Mouse (Mus musculus): Measurements from ENCODE around the gene Serpinb6b. TPM values are rescaled to one million over a fixed set of nuclear protein-coding genes. Genes with fewer than 3 reads are reported as not detected.
"Not testable (repeated sequence)": the region's sequence is repeated elsewhere in the genome, so short reads cannot be mapped to it uniquely, and the experiment has no call there.

The Serpinb6b gene
- polyA plus RNA-seq, 1 experiment = 1.6 TPM

GRCm38 (mm10) chr13:32956537-32956936 lies 8.5 kb upstream of the Serpinb6b start:
- H3K27me3 ChIP-seq (ENCODE audit: control insufficient read depth, insufficient read depth, low read length) = no peaks in the 10 kb centered on the region
- no peak overlapping the region for H3K4me3 ChIP-seq (replicated peaks; ENCODE audit: insufficient read depth, low read depth, low read length)
- H3K27ac ChIP-seq (ENCODE audit: insufficient read depth, low read length) = no peak overlapping the region
- H3K4me1 ChIP-seq (ENCODE audit: control insufficient read depth, insufficient read depth, low read length) = no peaks in the 10 kb centered on the region
- 64% methylated on average over 4 of the region's 4 CpGs for WGBS
- no peak for TF ChIP-seq CTCF (IDR thresholded peaks at IDR 0.05; ENCODE audit: borderline replicate concordance, insufficient read depth, low read depth, low read length)
- TF ChIP-seq POLR2A (IDR thresholded peaks at IDR 0.05; ENCODE audit: borderline replicate concordance, insufficient read depth, low read length) = no peak
- DNase-seq = no peak

GRCm38 (mm10) chr13:32957917-32958316 lies 7.1 kb upstream of the Serpinb6b start:
- no peaks in the 10 kb centered on the region for H3K27me3 ChIP-seq (ENCODE audit: control insufficient read depth, insufficient read depth, low read length)
- H3K4me3 ChIP-seq (replicated peaks; ENCODE audit: insufficient read depth, low read depth, low read length) = no peak overlapping the region
- no peaks in the 10 kb centered on the region for H3K4me1 ChIP-seq (ENCODE audit: control insufficient read depth, insufficient read depth, low read length)
- no peak for TF ChIP-seq POLR2A (IDR thresholded peaks at IDR 0.05; ENCODE audit: borderline replicate concordance, insufficient read depth, low read length)
- no peak overlapping the region for H3K27ac ChIP-seq (ENCODE audit: insufficient read depth, low read length)
- DNase-seq = no peak
- 78% methylated on average over 4 of the region's 4 CpGs for WGBS

DNA sequence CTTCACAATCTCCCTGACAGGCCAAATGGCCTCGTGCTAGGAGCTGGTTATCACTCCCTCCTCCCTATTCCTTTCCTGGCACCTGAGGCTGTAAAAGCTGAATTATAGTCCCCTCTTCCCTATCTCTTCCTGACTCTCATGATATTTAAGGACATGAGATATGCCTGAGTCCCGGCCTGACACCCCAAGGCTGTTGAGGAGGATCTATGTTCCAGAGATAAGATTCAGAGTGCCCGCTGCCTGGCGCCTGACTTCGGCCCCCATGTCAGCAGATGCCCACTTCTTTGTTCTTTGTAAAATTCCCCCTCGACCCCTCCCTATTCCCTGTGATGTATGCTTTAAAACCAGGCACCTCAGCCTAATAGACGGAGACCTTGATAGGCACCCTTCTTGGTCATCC lies 6.5 kb upstream of the Serpinb6b start:
- not testable (repeated sequence) for H3K27me3 ChIP-seq (ENCODE audit: control insufficient read depth, insufficient read depth, low read length); H3K4me1 ChIP-seq (ENCODE audit: control insufficient read depth, insufficient read depth, low read length); H3K27ac ChIP-seq (ENCODE audit: insufficient read depth, low read length); DNase-seq; H3K4me3 ChIP-seq (replicated peaks; ENCODE audit: insufficient read depth, low read depth, low read length)
- WGBS = 87% methylated on average over 7 of the region's 7 CpGs

DNA sequence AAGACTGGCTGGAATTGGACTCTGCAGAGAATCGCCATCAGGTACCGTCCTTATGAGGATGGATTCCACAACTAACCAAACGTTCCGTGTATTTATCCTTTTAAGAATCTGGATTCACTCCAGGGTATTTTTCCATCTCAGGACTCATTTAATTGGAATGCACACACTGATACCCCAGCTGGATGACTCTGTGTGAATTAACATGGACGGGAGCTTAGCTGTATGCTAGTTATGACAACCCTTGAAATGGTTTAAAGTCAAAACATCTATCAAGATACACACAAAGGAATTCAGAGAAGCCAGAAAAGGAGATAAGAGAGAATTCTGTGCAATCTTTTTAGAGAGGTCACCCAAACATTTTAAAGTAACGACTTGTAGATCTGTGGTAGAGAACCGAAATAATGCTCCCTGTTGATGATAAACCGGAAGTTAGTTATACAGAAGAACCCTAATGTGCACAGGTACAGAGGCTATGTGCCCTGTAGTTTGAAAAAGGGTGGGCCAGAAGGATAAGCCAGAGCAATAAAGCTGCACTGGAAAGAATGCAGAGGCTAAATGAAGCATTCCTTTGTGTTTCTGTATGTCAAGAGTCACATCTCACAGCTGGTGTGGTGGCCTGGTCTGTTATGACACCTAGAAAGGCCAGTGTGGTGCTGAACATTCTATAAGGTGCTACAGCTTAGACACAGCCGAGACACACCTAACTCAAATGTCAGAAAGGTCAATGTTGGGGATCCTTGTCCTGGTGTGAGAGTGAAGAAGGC lies 837 bp upstream of the Serpinb6b start:
- H3K4me3 ChIP-seq (replicated peaks; ENCODE audit: insufficient read depth, low read depth, low read length) = no peak overlapping the region
- no peak for DNase-seq

DNA sequence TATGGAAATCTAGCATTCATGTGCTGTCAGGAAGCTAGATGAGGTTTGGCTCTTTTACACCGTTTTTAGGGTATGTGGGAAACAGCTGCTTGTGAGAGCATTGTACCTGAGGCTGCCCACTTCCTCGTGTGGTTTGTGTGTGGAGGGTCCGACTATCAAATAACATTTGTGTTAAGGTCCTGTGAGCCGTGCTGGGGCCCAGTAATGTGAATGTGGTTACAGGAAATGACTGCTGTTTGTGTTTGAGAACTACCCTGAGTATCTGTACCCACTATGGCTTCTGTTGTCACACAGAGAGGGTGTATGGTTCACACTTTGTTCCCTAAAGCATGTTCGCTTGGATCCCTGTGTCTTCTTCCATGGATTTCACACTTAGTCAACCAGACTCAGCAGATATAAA lies 1.1 kb downstream of the Serpinb6b start:
- 78% methylated on average over 5 of the region's 5 CpGs for WGBS

More for the DNA sequence above, 837 bp upstream of the Serpinb6b start:
- TF ChIP-seq CTCF (IDR thresholded peaks at IDR 0.05; ENCODE audit: borderline replicate concordance, insufficient read depth, low read depth, low read length) (no peak), POLR2A (IDR thresholded peaks at IDR 0.05; ENCODE audit: borderline replicate concordance, insufficient read depth, low read length) (no peak)
- no peak overlapping the region for H3K27ac ChIP-seq (ENCODE audit: insufficient read depth, low read length)
- H3K27me3 ChIP-seq (ENCODE audit: control insufficient read depth, insufficient read depth, low read length) = no peaks in the 10 kb centered on the region
- H3K4me1 ChIP-seq (ENCODE audit: control insufficient read depth, insufficient read depth, low read length) = no peaks in the 10 kb centered on the region
- WGBS = 70% methylated on average over 9 of the region's 9 CpGs

GRCm38 (mm10) chr13:32967233-32967632 lies 2.2 kb downstream of the Serpinb6b start:
- no peak for TF ChIP-seq POLR2A (IDR thresholded peaks at IDR 0.05; ENCODE audit: borderline replicate concordance, insufficient read depth, low read length)
- TF ChIP-seq CTCF (IDR thresholded peaks at IDR 0.05; ENCODE audit: borderline replicate concordance, insufficient read depth, low read depth, low read length) = no peak
- DNase-seq = no peak
- no peaks in the 10 kb centered on the region for H3K4me1 ChIP-seq (ENCODE audit: control insufficient read depth, insufficient read depth, low read length)
- H3K27me3 ChIP-seq (ENCODE audit: control insufficient read depth, insufficient read depth, low read length) = no peaks in the 10 kb centered on the region
- no peak overlapping the region for H3K27ac ChIP-seq (ENCODE audit: insufficient read depth, low read length)
- H3K4me3 ChIP-seq (replicated peaks; ENCODE audit: insufficient read depth, low read depth, low read length) = no peak overlapping the region

More for the DNA sequence above, 1.1 kb downstream of the Serpinb6b start:
- Histone ChIP-seq H3K4me1 (ENCODE audit: control insufficient read depth, insufficient read depth, low read length) (no peaks in the 10 kb centered on the region), H3K27ac (ENCODE audit: insufficient read depth, low read length) (no peak overlapping the region), H3K27me3 (ENCODE audit: control insufficient read depth, insufficient read depth, low read length) (no peaks in the 10 kb centered on the region), H3K4me3 (replicated peaks; ENCODE audit: insufficient read depth, low read depth, low read length) (no peak overlapping the region)
- no peak for TF ChIP-seq CTCF (IDR thresholded peaks at IDR 0.05; ENCODE audit: borderline replicate concordance, insufficient read depth, low read depth, low read length)
- no peak for TF ChIP-seq POLR2A (IDR thresholded peaks at IDR 0.05; ENCODE audit: borderline replicate concordance, insufficient read depth, low read length)
- DNase-seq = no peak

GRCm38 (mm10) chr13:32968353-32968984 lies 3.5 kb downstream of the Serpinb6b start:
- Histone ChIP-seq H3K27me3 (ENCODE audit: control insufficient read depth, insufficient read depth, low read length) (no peaks in the 10 kb centered on the region), H3K4me1 (ENCODE audit: control insufficient read depth, insufficient read depth, low read length) (no peaks in the 10 kb centered on the region), H3K27ac (ENCODE audit: insufficient read depth, low read length) (no peak overlapping the region), H3K4me3 (replicated peaks; ENCODE audit: insufficient read depth, low read depth, low read length) (no peak overlapping the region)
- no peak for DNase-seq
- no peak for TF ChIP-seq CTCF (IDR thresholded peaks at IDR 0.05; ENCODE audit: borderline replicate concordance, insufficient read depth, low read depth, low read length)
- no peak for TF ChIP-seq POLR2A (IDR thresholded peaks at IDR 0.05; ENCODE audit: borderline replicate concordance, insufficient read depth, low read length)
- 66% methylated on average over 5 of the region's 5 CpGs for WGBS

GRCm38 (mm10) chr13:32968996-32969640 lies 4.1 kb downstream of the Serpinb6b start:
- Histone ChIP-seq H3K4me1 (ENCODE audit: control insufficient read depth, insufficient read depth, low read length) (no peaks in the 10 kb centered on the region), H3K27me3 (ENCODE audit: control insufficient read depth, insufficient read depth, low read length) (no peaks in the 10 kb centered on the region), H3K4me3 (replicated peaks; ENCODE audit: insufficient read depth, low read depth, low read length) (no peak overlapping the region), H3K27ac (ENCODE audit: insufficient read depth, low read length) (no peak overlapping the region)
- DNase-seq = no peak
- 77% methylated on average over 4 of the region's 4 CpGs for WGBS
- TF ChIP-seq POLR2A (IDR thresholded peaks at IDR 0.05; ENCODE audit: borderline replicate concordance, insufficient read depth, low read length) = no peak
- no peak for TF ChIP-seq CTCF (IDR thresholded peaks at IDR 0.05; ENCODE audit: borderline replicate concordance, insufficient read depth, low read depth, low read length)
